Comparison of ENCODE assay signal across 21 mouse cellular contexts in the genomic region with DNA sequence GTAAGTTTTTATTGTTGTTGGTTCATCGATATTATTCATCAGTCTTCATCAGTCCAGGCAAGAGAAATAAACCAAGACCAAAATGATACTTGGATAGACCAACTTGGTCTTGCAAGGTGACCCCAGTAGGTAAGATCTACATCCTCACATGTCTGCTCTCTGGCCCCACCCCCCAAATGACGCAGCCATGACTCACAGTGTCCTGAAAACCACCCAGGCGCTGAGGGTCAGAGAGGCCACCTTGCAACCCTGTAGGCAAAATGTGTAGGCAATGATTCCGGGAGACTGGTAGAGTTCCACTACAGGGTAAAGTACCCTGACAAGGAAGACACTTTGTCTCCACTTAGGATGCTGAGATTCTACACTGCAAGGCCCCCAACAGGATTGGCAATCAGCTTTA.
A peak's percentile ranks its signal among the peaks of the same experiment; 100 is the strongest.
DNase-seq lines count a peak whose midpoint lies in the region; ATAC-seq and TF ChIP-seq lines count a peak whose summit lies in the region.
"Had no signal": no experiment of that assay in that cellular context is flagged by ENCODE, and none has a peak within 500 bp of the region (broad histone marks: within the 10 kb centered on the region; RNA-seq: fewer than 3 reads in every experiment).

No protein-coding gene starts in this region.

- H3K27ac ChIP-seq in gastrocnemius, adult 2 months, result peak overlapping the region; percentile 83
- peak overlapping the region; percentile 80 for H3K27ac ChIP-seq in kidney, adult 2 months (ENCODE audit: insufficient read depth, low read depth, low read length)
- H3K27ac ChIP-seq in liver, embryonic 12.5 days, result no peak overlapping the region
- H3K27ac ChIP-seq: embryonic facial prominence, embryonic 10.5 days; hindbrain, embryonic 14.5 days; limb, embryonic 12.5 days had no signal

- H3K9me3 ChIP-seq in liver, embryonic 12.5 days (replicated peaks), result no peaks in the 10 kb centered on the region
- H3K9me3 ChIP-seq: embryonic facial prominence, embryonic 10.5 days; limb, embryonic 12.5 days had no signal

- intact Hi-C loops in gastrocnemius, adult 2 months (cut with DNase I), result loop anchor here (5.0 kb wide), 1 partner anchor 46 kb away; no protein-coding TSS in a partner anchor

- DNase-seq in gastrocnemius, adult 2 months, result no peak
- DNase-seq in gastrocnemius, adult 18-20 months (ENCODE audit: low spot score), result no peak
- DNase-seq in kidney, adult 2 months, result no peak
- no peak for DNase-seq in kidney, adult 9 months
- peak; percentile 20 for DNase-seq in 3T3-L1 (ENCODE audit: low read depth, low spot score)
- peak; percentile 31 for DNase-seq in adrenal gland, postnatal 10 days
- no peak for DNase-seq in embryo, embryonic 10.5 days (ENCODE audit: low spot score)
- DNase-seq: B cell, adult 2 months; cerebellum, adult 8-10 months; cerebellum, postnatal 36 days; gastrocnemius, postnatal 25 days; heart, postnatal 36 days; thymus, adult 18-20 months; thymus, postnatal 36 days had no signal

- TF ChIP-seq CTCF in gastrocnemius, adult 2 months (IDR thresholded peaks at IDR 0.05), result no peak
- no peak for TF ChIP-seq CTCF in kidney, adult 2 months (conservative IDR thresholded peaks at IDR 0.05; ENCODE audit: insufficient read depth, insufficient read length, low read depth, low read length)

- TF ChIP-seq POLR2A in kidney, adult 2 months (IDR thresholded peaks at IDR 0.05; ENCODE audit: low read depth, low read length), result no peak

- H3K27me3 ChIP-seq in kidney, adult 2 months (replicated peaks; ENCODE audit: control insufficient read depth, insufficient read depth, low read length), result no peaks in the 10 kb centered on the region
- 0 out of 2 replicates have a peak, but pooled peaks cover 5% of the 10 kb centered on the region for H3K27me3 ChIP-seq in liver, embryonic 12.5 days (replicated peaks)
- H3K27me3 ChIP-seq: limb, embryonic 12.5 days had no signal

- H3K4me3 ChIP-seq in gastrocnemius, adult 2 months, result no peak overlapping the region
- H3K4me3 ChIP-seq in kidney, adult 2 months (ENCODE audit: insufficient read depth, low read depth, low read length), result no peak overlapping the region
- no peak overlapping the region for H3K4me3 ChIP-seq in liver, embryonic 12.5 days
- H3K4me3 ChIP-seq: embryonic facial prominence, embryonic 10.5 days; limb, embryonic 12.5 days had no signal

- H3K9ac ChIP-seq in liver, embryonic 12.5 days, result no peak overlapping the region
- H3K9ac ChIP-seq: hindbrain, embryonic 14.5 days; limb, embryonic 12.5 days had no signal

- no peaks in the 10 kb centered on the region for H3K36me3 ChIP-seq in kidney, adult 2 months (ENCODE audit: control insufficient read depth, insufficient read depth, low read length)
- no peaks in the 10 kb centered on the region for H3K36me3 ChIP-seq in liver, embryonic 12.5 days
- H3K36me3 ChIP-seq: embryonic facial prominence, embryonic 10.5 days; limb, embryonic 12.5 days had no signal

- H3K4me2 ChIP-seq in liver, embryonic 12.5 days, result no peak overlapping the region
- H3K4me2 ChIP-seq: hindbrain, embryonic 14.5 days; limb, embryonic 12.5 days; liver, embryonic 11.5 days had no signal

- 70% methylated on average over 4 of the region's 4 CpGs for WGBS in kidney, adult 2 months
- WGBS in liver, embryonic 12.5 days (ENCODE audit: insufficient replicate concordance), result 48% methylated on average over 4 of the region's 4 CpGs

- ATAC-seq in liver, embryonic 12.5 days, result no peak
- ATAC-seq: forebrain, embryonic 16.5 days; inflammation-experienced regulatory T-cells, adult 6 months had no signal

- H3K4me1 ChIP-seq in kidney, adult 2 months (ENCODE audit: control insufficient read depth, insufficient read depth, low read length), result no peaks in the 10 kb centered on the region
- H3K4me1 ChIP-seq in liver, embryonic 12.5 days, result peaks cover 23% of the 10 kb centered on the region
- H3K4me1 ChIP-seq: embryonic facial prominence, embryonic 10.5 days had no signal

Comparison
In these comparisons a context has a peak if more than half of its experiments do, and no peak if none do; other contexts are left out.
1. DNase-seq: peak in 3T3-L1 (single experiment) and adrenal gland, postnatal 10 days (single experiment); none in gastrocnemius, adult 2 months (single experiment), gastrocnemius, adult 18-20 months (single experiment), kidney, adult 2 months (single experiment), kidney, adult 9 months (single experiment) and embryo, embryonic 10.5 days (single experiment).